Mouse (Mus musculus): ENCODE data around the gene Gm32742. TPM values are rescaled to one million over a fixed set of nuclear protein-coding genes. Genes with fewer than 3 reads are reported as not detected.
"Not testable (repeated sequence)": the region's sequence is repeated elsewhere in the genome, so short reads cannot be mapped to it uniquely, and the experiment has no call there.

Gm32742 gene
- polyA plus RNA-seq, 1 experiment from 2014 or later, result not detected

DNA sequence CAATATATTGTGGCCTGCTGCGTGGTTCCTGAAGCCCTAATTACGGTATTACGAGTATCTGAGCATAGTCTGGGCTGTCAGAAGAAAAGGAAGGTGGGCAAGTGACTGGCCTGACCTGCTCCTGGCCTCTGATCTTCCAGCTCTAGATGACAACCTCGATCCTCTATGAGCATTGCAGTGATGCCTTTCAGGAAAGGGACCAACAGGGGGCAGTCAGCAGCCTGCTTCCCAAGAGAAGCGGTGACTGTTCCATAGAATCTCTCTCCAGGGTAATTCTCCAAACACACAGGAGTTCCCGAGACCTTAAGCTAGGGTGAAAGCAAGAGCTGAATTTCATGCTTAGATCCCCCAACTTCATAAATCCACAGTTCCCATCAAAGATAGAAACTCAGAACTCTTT is 21.1 kb downstream of the Gm32742 start:
- H3K9ac ChIP-seq, result no peak overlapping the region
- no peaks in the 10 kb centered on the region for H3K36me3 ChIP-seq (ENCODE audit: poor library complexity, severe bottlenecking)
- no peak overlapping the region for H3K4me2 ChIP-seq
- no peak overlapping the region for H3K4me3 ChIP-seq
- H3K27ac ChIP-seq, result no peak overlapping the region
- H3K9me3 ChIP-seq (replicated peaks), result no peaks in the 10 kb centered on the region
- no peak for ATAC-seq
- H3K4me1 ChIP-seq, result peaks cover 8% of the 10 kb centered on the region
- WGBS, result 71% methylated on average over 6 of the region's 6 CpGs
- H3K27me3 ChIP-seq, result no peaks in the 10 kb centered on the region

DNA sequence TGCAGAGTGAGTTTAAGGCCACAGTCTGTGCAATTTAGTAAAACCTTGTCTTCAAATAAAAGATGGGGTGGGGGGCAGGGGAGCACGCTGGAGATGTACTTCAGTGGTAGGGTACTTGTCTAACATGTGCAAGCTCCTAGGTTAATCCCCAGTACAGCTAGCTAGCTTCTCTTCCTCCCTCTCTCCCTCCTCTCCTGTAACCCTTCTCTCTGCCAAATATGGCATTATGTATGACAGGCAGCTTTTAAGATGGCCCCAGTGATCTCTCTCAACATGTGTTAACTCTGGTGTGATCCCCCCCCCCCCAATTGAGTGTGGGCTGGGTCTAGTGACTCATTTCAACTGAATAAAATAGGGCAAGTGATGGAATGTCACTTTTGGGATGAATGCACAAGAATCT is 21.9 kb downstream of the Gm32742 start:
- no peaks in the 10 kb centered on the region for H3K36me3 ChIP-seq (ENCODE audit: poor library complexity, severe bottlenecking)
- no peak for ATAC-seq
- no peak overlapping the region for H3K27ac ChIP-seq
- H3K4me2 ChIP-seq, result no peak overlapping the region
- H3K4me1 ChIP-seq, result peaks cover 8% of the 10 kb centered on the region
- no peaks in the 10 kb centered on the region for H3K9me3 ChIP-seq (replicated peaks)
- H3K4me3 ChIP-seq, result no peak overlapping the region
- WGBS, result 88% methylated on average over 1 of the region's 1 CpGs
- H3K9ac ChIP-seq, result no peak overlapping the region
- H3K27me3 ChIP-seq, result no peaks in the 10 kb centered on the region

GRCm38 (mm10) chr9:51140711-51141110 is 24.6 kb downstream of the Gm32742 start:
- 86% methylated on average over 3 of the region's 3 CpGs for WGBS
- Histone ChIP-seq H3K4me1 (no peaks in the 10 kb centered on the region), H3K4me3 (no peak overlapping the region), H3K27me3 (no peaks in the 10 kb centered on the region), H3K27ac (no peak overlapping the region), H3K4me2 (no peak overlapping the region), H3K9me3 (replicated peaks) (no peaks in the 10 kb centered on the region), H3K9ac (no peak overlapping the region), H3K36me3 (ENCODE audit: poor library complexity, severe bottlenecking) (no peaks in the 10 kb centered on the region)
- ATAC-seq, result no peak

DNA sequence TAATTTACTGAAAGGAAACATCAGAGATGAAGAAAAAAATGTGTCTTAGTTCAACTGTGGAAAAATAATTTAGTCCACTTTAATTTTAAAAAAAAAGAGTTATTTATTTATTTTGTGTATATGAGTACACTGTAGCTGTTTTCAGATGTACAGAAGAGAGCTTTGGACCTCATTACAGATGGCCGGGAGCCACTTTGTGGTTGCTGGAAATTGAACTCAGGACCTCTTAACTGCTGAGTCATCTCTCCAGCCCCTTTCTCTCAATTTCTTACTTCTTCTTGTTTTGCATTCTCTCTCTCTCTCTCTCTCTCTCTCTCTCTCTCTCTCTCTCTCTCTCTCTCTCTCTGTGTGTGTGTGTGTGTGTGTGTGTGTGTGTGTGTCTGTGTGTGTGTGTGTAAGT is 25.9 kb downstream of the Gm32742 start:
- H3K9me3 ChIP-seq (replicated peaks); H3K36me3 ChIP-seq (ENCODE audit: poor library complexity, severe bottlenecking); ATAC-seq; H3K9ac ChIP-seq; H3K27me3 ChIP-seq; H3K4me2 ChIP-seq; H3K4me1 ChIP-seq; H3K4me3 ChIP-seq; H3K27ac ChIP-seq: not testable (repeated sequence)
- WGBS, result 95% methylated on average over 1 of the region's 1 CpGs

GRCm38 (mm10) chr9:51138301-51138700 is 27.0 kb downstream of the Gm32742 start:
- WGBS, result 90% methylated on average over 1 of the region's 1 CpGs
- H3K27me3 ChIP-seq, result no peaks in the 10 kb centered on the region
- no peaks in the 10 kb centered on the region for H3K36me3 ChIP-seq (ENCODE audit: poor library complexity, severe bottlenecking)
- ATAC-seq, result no peak
- no peak overlapping the region for H3K27ac ChIP-seq
- no peak overlapping the region for H3K4me2 ChIP-seq
- no peak overlapping the region for H3K9ac ChIP-seq
- H3K9me3 ChIP-seq (replicated peaks), result no peaks in the 10 kb centered on the region
- H3K4me1 ChIP-seq, result no peaks in the 10 kb centered on the region
- no peak overlapping the region for H3K4me3 ChIP-seq

- 100% methylated on average over 1 of the region's 1 CpGs for WGBS
- no peaks in the 10 kb centered on the region for H3K27me3 ChIP-seq
- H3K4me3 ChIP-seq, result no peak overlapping the region
- no peak overlapping the region for H3K4me2 ChIP-seq
- H3K4me1 ChIP-seq, result no peaks in the 10 kb centered on the region
- no peak overlapping the region for H3K27ac ChIP-seq
- H3K9ac ChIP-seq, result no peak overlapping the region
- no peaks in the 10 kb centered on the region for H3K36me3 ChIP-seq (ENCODE audit: poor library complexity, severe bottlenecking)
- no peaks in the 10 kb centered on the region for H3K9me3 ChIP-seq (replicated peaks)
- ATAC-seq, result no peak
These were observed 27.5 kb downstream of the Gm32742 start for GRCm38 (mm10) chr9:51137836-51138235.

- H3K4me3 ChIP-seq, result no peak overlapping the region
- no peak for ATAC-seq
- no peak overlapping the region for H3K4me2 ChIP-seq
- no peak overlapping the region for H3K27ac ChIP-seq
- no peaks in the 10 kb centered on the region for H3K27me3 ChIP-seq
- H3K9ac ChIP-seq, result no peak overlapping the region
- H3K36me3 ChIP-seq (ENCODE audit: poor library complexity, severe bottlenecking), result no peaks in the 10 kb centered on the region
- 86% methylated on average over 4 of the region's 4 CpGs for WGBS
- no peaks in the 10 kb centered on the region for H3K9me3 ChIP-seq (replicated peaks)
- H3K4me1 ChIP-seq, result no peaks in the 10 kb centered on the region
These were observed 27.9 kb downstream of the Gm32742 start for GRCm38 (mm10) chr9:51137432-51137831.

- H3K4me2 ChIP-seq, result no peak overlapping the region
- no peaks in the 10 kb centered on the region for H3K27me3 ChIP-seq
- H3K9me3 ChIP-seq (replicated peaks), result no peaks in the 10 kb centered on the region
- H3K27ac ChIP-seq, result no peak overlapping the region
- 60% methylated on average over 3 of the region's 3 CpGs for WGBS
- no peak for ATAC-seq
- no peaks in the 10 kb centered on the region for H3K4me1 ChIP-seq
- H3K9ac ChIP-seq, result no peak overlapping the region
- H3K36me3 ChIP-seq (ENCODE audit: poor library complexity, severe bottlenecking), result no peaks in the 10 kb centered on the region
- H3K4me3 ChIP-seq, result no peak overlapping the region
These were observed 28.3 kb downstream of the Gm32742 start for GRCm38 (mm10) chr9:51136985-51137384.

- WGBS, result 83% methylated on average over 4 of the region's 4 CpGs
- no peak overlapping the region for H3K4me3 ChIP-seq
These were observed 50.5 kb downstream of the Gm32742 start for GRCm38 (mm10) chr9:51114767-51115166.

GRCm38 (mm10) chr9:51105751-51106150 is 59.6 kb downstream of the Gm32742 start:
- H3K4me1 ChIP-seq, result peaks cover 18% of the 10 kb centered on the region
- no peak overlapping the region for H3K4me2 ChIP-seq
- H3K36me3 ChIP-seq (ENCODE audit: poor library complexity, severe bottlenecking), result no peaks in the 10 kb centered on the region
- H3K27me3 ChIP-seq, result peaks cover 20% of the 10 kb centered on the region
- 82% methylated on average over 2 of the region's 2 CpGs for WGBS
- no peak overlapping the region for H3K9ac ChIP-seq
- no peak for ATAC-seq
- H3K4me3 ChIP-seq, result no peak overlapping the region
- H3K27ac ChIP-seq, result no peak overlapping the region
- H3K9me3 ChIP-seq (replicated peaks), result no peaks in the 10 kb centered on the region

More at GRCm38 (mm10) chr9:51114767-51115166, 50.5 kb downstream of the Gm32742 start:
- Histone ChIP-seq H3K27ac (no peak overlapping the region), H3K4me1 (no peaks in the 10 kb centered on the region), H3K27me3 (no peaks in the 10 kb centered on the region), H3K4me2 (no peak overlapping the region), H3K9ac (no peak overlapping the region), H3K36me3 (ENCODE audit: poor library complexity, severe bottlenecking) (no peaks in the 10 kb centered on the region), H3K9me3 (replicated peaks) (no peaks in the 10 kb centered on the region)
- ATAC-seq, result no peak

- Histone ChIP-seq H3K27me3 (peaks cover 27% of the 10 kb centered on the region), H3K4me2 (peak overlapping the region; percentile 100), H3K36me3 (ENCODE audit: poor library complexity, severe bottlenecking) (no peaks in the 10 kb centered on the region), H3K4me1 (peaks cover 18% of the 10 kb centered on the region), H3K4me3 (peak overlapping the region; percentile 55), H3K9ac (peak overlapping the region; percentile 73), H3K9me3 (replicated peaks) (no peaks in the 10 kb centered on the region), H3K27ac (no peak overlapping the region)
- 11% methylated on average over 30 of the region's 30 CpGs for WGBS
- ATAC-seq, result peak; percentile 69
These were observed 61.4 kb downstream of the Gm32742 start for GRCm38 (mm10) chr9:51103808-51104514.

- Histone ChIP-seq H3K36me3 (ENCODE audit: poor library complexity, severe bottlenecking) (no peaks in the 10 kb centered on the region), H3K4me3 (peak overlapping the region; percentile 55), H3K27me3 (peaks cover 27% of the 10 kb centered on the region), H3K27ac (no peak overlapping the region), H3K4me2 (peak overlapping the region; percentile 100), H3K9me3 (replicated peaks) (no peaks in the 10 kb centered on the region), H3K4me1 (peaks cover 18% of the 10 kb centered on the region), H3K9ac (peak overlapping the region; percentile 73)
- WGBS, result 2% methylated on average over 43 of the region's 44 CpGs
- ATAC-seq, result peak; percentile 82
These were observed 62.1 kb downstream of the Gm32742 start for GRCm38 (mm10) chr9:51102963-51103807.
